Mouse (Mus musculus): ENCODE measurements at regions not wholly inside any gene's neighbourhood (a gene's known extent, or its start where the extent isn't known, plus 50 kb on each side); places are given as distances from the start of the nearest gene placed in this dataset.

DNA sequence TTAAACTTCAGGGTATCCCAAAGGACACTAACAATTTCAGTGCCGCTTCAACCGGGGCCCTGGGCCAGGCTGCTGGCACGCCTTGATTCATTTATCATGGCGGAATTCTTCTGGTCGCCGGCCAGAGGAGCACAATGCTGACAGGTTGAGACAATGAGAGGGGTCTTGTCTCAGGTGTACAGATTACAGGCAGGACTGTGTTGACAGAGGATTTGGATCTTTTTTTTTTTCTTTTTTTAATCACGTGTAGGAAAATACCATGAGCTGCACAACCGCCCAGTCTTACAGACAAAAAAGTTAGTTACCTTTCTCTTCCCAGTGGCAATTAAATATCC is 61.8 kb upstream of the Gjb5 start:
- TF ChIP-seq CTCF (conservative IDR thresholded peaks at IDR 0.05; ENCODE audit: low read length) (no peak), NANOG (IDR thresholded peaks at IDR 0.05; ENCODE audit: borderline replicate concordance, low read length) (no peak)
